8 mouse cellular contexts compared by ENCODE assay signal in genomic region chr5:64739311-64740261, GRCm38 (mm10).
DNase-seq lines count a peak whose midpoint lies in the region; ATAC-seq and TF ChIP-seq lines count a peak whose summit lies in the region.

No protein-coding gene starts in this region.

- H3K4me1 ChIP-seq in ES-Bruce4 (ENCODE audit: control insufficient read depth, insufficient read depth, low read length): no peaks in the 10 kb centered on the region
- peaks cover 43% of the 10 kb centered on the region for H3K4me1 ChIP-seq in embryonic facial prominence, embryonic 10.5 days
- peaks cover 12% of the 10 kb centered on the region for H3K4me1 ChIP-seq in hindbrain, embryonic 16.5 days (ENCODE audit: control insufficient read depth, insufficient read depth, low read depth, low read length)

- TF ChIP-seq EP300 in ES-Bruce4 (IDR thresholded peaks at IDR 0.05; ENCODE audit: insufficient read depth, low read depth, low read length): peak; percentile 48; the same call in 1 of the 2 replicates

- no peak for TF ChIP-seq CTCF in ES-Bruce4 (IDR thresholded peaks at IDR 0.05; ENCODE audit: low read depth, low read length)

- H3K4me2 ChIP-seq in hindbrain, embryonic 16.5 days (ENCODE audit: low read length): no peak overlapping the region

- peak overlapping the region; percentile 79 for H3K27ac ChIP-seq in ES-Bruce4 (ENCODE audit: insufficient read depth, low read length)
- H3K27ac ChIP-seq in embryonic facial prominence, embryonic 10.5 days (replicated peaks): peak overlapping the region; percentile 86
- no peak overlapping the region for H3K27ac ChIP-seq in hindbrain, embryonic 16.5 days (ENCODE audit: low read depth, low read length)

- peak; percentile 72 for DNase-seq in embryonic facial prominence, embryonic 10.5 days (ENCODE audit: low spot score)
- DNase-seq in lung, postnatal 25 days (ENCODE audit: low spot score): peak; percentile 8
- no peak for DNase-seq in adrenal gland, adult 2 months
- no peak for DNase-seq in urinary bladder, postnatal 4 days (ENCODE audit: low spot score in 2 of 2)
- no peak for DNase-seq in left cerebral cortex, postnatal 4 days
- no peak for DNase-seq in testis, postnatal 10 days (ENCODE audit: low spot score)

- H3K9ac ChIP-seq in ES-Bruce4 (ENCODE audit: low read depth, poor library complexity, severe bottlenecking): peak overlapping the region; percentile 21; the same call in 1 of the 2 replicates
- no peak overlapping the region for H3K9ac ChIP-seq in hindbrain, embryonic 16.5 days (ENCODE audit: low read depth, low read length)

- peak; percentile 75 for ATAC-seq in hindbrain, embryonic 16.5 days

- WGBS in embryonic facial prominence, embryonic 10.5 days: 6% methylated on average over 15 of the region's 15 CpGs
- WGBS in hindbrain, embryonic 16.5 days: 11% methylated on average over 15 of the region's 15 CpGs

- H3K9me3 ChIP-seq in ES-Bruce4 (replicated peaks; ENCODE audit: control insufficient read depth, insufficient read depth, low read length, poor library complexity, severe bottlenecking): no peaks in the 10 kb centered on the region
- H3K9me3 ChIP-seq in embryonic facial prominence, embryonic 10.5 days: no peaks in the 10 kb centered on the region
- no peaks in the 10 kb centered on the region for H3K9me3 ChIP-seq in hindbrain, embryonic 16.5 days (ENCODE audit: control insufficient read depth, low read length)

- intact Hi-C loops in left cerebral cortex, postnatal 4 days (cut with DNase I): no loop called here

- H3K36me3 ChIP-seq in ES-Bruce4 (ENCODE audit: control insufficient read depth, insufficient read depth, low read length, poor library complexity, severe bottlenecking): no peaks in the 10 kb centered on the region
- no peaks in the 10 kb centered on the region for H3K36me3 ChIP-seq in embryonic facial prominence, embryonic 10.5 days (replicated peaks)
- H3K36me3 ChIP-seq in hindbrain, embryonic 16.5 days (ENCODE audit: control insufficient read depth, insufficient read depth, low read length): no peaks in the 10 kb centered on the region

- H3K27me3 ChIP-seq in ES-Bruce4 (ENCODE audit: control insufficient read depth, insufficient read depth, low read length, poor library complexity, severe bottlenecking): no peaks in the 10 kb centered on the region
- H3K27me3 ChIP-seq in embryonic facial prominence, embryonic 10.5 days (replicated peaks; ENCODE audit: low read depth, poor library complexity, severe bottlenecking): no peaks in the 10 kb centered on the region
- H3K27me3 ChIP-seq in hindbrain, embryonic 16.5 days (replicated peaks; ENCODE audit: control insufficient read depth, insufficient read depth, low read length): no peaks in the 10 kb centered on the region; the same call in 1 of the 2 replicates

- H3K4me3 ChIP-seq in ES-Bruce4 (ENCODE audit: low read depth, low read length): no peak overlapping the region
- peak overlapping the region; percentile 16; the same call in 1 of the 2 replicates for H3K4me3 ChIP-seq in embryonic facial prominence, embryonic 10.5 days
- no peak overlapping the region for H3K4me3 ChIP-seq in hindbrain, embryonic 16.5 days (ENCODE audit: low read length)

- TF ChIP-seq POLR2A in ES-Bruce4 (IDR thresholded peaks at IDR 0.05; ENCODE audit: insufficient read depth, low read length): no peak

Comparison
In these comparisons a context has a peak if more than half of its experiments do, and no peak if none do; other contexts are left out.
1. DNase-seq: peak in embryonic facial prominence, embryonic 10.5 days (single experiment) and lung, postnatal 25 days (single experiment); none in adrenal gland, adult 2 months (single experiment), urinary bladder, postnatal 4 days (0 of 2), left cerebral cortex, postnatal 4 days (single experiment) and testis, postnatal 10 days (single experiment).